ENCODE assay signal across 16 mouse cellular contexts in genomic region chr4:25416330-25416729, GRCm38 (mm10).
"Had no signal": no experiment of that assay in that cellular context is flagged by ENCODE, and none has a peak within 500 bp of the region (broad histone marks: within the 10 kb centered on the region; RNA-seq: fewer than 3 reads in every experiment).

No protein-coding gene starts in this region.

- H3K4me3 ChIP-seq: neural tube, embryonic 13.5 days; neural tube, embryonic 15.5 days; stomach, embryonic 15.5 days had no signal

- H3K9ac ChIP-seq: neural tube, embryonic 13.5 days; neural tube, embryonic 15.5 days; stomach, embryonic 15.5 days had no signal

- H3K4me1 ChIP-seq: neural tube, embryonic 13.5 days; neural tube, embryonic 15.5 days; stomach, embryonic 15.5 days had no signal

- H3K4me2 ChIP-seq: neural tube, embryonic 13.5 days; neural tube, embryonic 15.5 days; stomach, embryonic 15.5 days had no signal

- DNase-seq: retina, postnatal 1 day; right cerebral cortex, adult 18-20 months; right cerebral cortex, postnatal 14 days; right cerebral cortex, postnatal 25 days; right cerebral cortex, postnatal 4 days; spleen, adult 18-20 months; thymus, adult 18-20 months; thymus, adult 2 months; thymus, postnatal 14 days; thymus, postnatal 25 days; thymus, postnatal 36 days; thymus, postnatal 4 days had no signal

- H3K36me3 ChIP-seq: neural tube, embryonic 13.5 days; neural tube, embryonic 15.5 days; stomach, embryonic 15.5 days had no signal

- H3K9me3 ChIP-seq: neural tube, embryonic 13.5 days; neural tube, embryonic 15.5 days; stomach, embryonic 15.5 days had no signal

- H3K27me3 ChIP-seq: neural tube, embryonic 13.5 days; neural tube, embryonic 15.5 days; stomach, embryonic 15.5 days had no signal

- H3K27ac ChIP-seq: neural tube, embryonic 13.5 days; neural tube, embryonic 15.5 days; stomach, embryonic 15.5 days; stomach, postnatal 0 days had no signal
